Mouse (Mus musculus): Measurements from ENCODE around the gene Ier3. TPM values are rescaled to one million over a fixed set of nuclear protein-coding genes. Genes with fewer than 3 reads are reported as not detected.

The Ier3 gene
- polyA plus RNA-seq, 1 experiment, result 3.7 TPM

DNA sequence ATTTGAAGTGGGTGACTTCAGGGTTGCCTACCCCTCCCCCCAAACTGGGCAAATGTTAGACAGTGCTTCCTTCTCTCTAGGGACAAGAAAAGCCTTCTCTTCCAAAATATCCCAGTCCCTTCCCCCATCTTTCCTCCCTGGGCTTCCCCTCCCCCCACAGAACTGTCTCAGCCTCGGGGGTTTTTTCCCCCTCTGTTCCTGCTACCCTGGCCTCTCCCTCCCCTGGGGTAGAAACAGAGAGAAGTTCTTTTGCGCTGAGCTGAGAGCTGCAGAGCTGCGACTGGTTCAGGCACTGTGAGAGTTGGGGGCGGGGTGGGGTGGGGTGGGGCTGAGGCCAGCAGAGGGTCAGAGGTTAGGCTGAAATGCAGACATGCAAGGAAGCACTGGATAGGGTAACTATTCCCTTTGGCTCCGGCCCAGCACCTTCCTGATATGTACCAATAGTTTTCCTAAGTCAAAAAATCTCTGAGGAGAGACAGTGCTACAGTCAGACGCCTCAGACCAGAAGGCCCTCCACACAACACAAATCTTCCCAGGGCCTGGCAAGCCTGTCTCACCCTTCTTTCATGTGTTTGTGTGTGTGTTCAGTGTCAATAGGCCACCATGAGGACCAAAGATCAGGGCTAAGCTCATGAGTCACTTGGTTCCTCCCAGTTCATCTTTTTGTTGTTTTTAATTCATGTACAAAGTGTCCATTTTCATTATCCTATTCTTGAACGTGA lies 48.0 kb downstream of the Ier3 start:
- under 1% methylated on average over 7 of the region's 7 CpGs for WGBS
- Histone ChIP-seq H3K36me3 (ENCODE audit: control insufficient read depth, insufficient read depth, low read length) (peaks cover 16% of the 10 kb centered on the region), H3K4me3 (ENCODE audit: extremely low read depth, insufficient read depth, insufficient read length) (peak overlapping the region; percentile 97), H3K27me3 (ENCODE audit: control insufficient read depth, insufficient read depth, low read length) (no peaks in the 10 kb centered on the region), H3K4me1 (ENCODE audit: control insufficient read depth, insufficient read depth, insufficient read length) (peaks cover 13% of the 10 kb centered on the region; the same call in 1 of the 2 replicates), H3K27ac (ENCODE audit: insufficient read depth, low read length) (peak overlapping the region; percentile 96)
- TF ChIP-seq CTCF (IDR thresholded peaks at IDR 0.05; ENCODE audit: extremely low read depth, insufficient read depth, insufficient read length, insufficient replicate concordance), result no peak
- no peak for TF ChIP-seq POLR2A (IDR thresholded peaks at IDR 0.05; ENCODE audit: low read depth, low read length)
- no peak for DNase-seq (ENCODE audit: low read depth in 1 of 2, low spot score in 2 of 2)

DNA sequence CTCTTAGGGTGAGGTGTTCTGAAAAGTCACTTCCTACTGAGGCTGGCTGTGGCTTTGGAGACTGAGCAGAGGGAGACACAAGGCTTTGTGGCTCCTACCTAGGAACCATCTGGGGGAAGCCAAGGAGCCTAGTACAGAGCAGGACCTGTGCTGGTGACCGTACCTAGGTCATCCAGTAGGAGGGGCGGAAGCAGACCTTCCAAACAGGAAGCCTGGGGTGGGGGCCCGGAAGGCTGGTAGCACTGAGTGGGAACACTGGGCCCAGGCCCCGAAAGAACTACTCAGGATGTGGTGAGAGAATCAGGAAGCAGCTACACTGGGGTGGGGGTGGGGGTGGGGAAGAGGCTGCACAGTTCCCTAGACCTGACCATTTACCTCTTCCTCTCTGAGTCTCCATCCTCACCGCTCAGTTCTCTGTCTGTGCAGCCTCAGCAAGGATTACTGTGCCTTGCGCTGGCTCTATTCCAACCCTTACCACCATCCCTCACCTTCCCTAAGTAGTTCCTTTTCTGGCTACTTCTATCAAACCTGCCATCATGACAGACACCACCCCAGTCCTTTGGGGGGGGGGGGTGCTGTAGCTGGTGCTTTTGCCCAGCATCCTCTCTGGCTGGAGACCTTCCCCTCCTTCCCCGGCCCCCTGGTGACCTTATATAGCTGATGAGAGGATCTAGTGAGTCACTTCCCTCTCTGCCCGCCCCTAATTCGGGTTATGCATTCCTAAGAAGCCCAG lies 48.8 kb downstream of the Ier3 start:
- Histone ChIP-seq H3K36me3 (ENCODE audit: control insufficient read depth, insufficient read depth, low read length) (peaks cover 25% of the 10 kb centered on the region), H3K27me3 (ENCODE audit: control insufficient read depth, insufficient read depth, low read length) (no peaks in the 10 kb centered on the region), H3K27ac (ENCODE audit: insufficient read depth, low read length) (peak overlapping the region; percentile 96), H3K4me1 (ENCODE audit: control insufficient read depth, insufficient read depth, insufficient read length) (peaks cover 13% of the 10 kb centered on the region; the same call in 1 of the 2 replicates), H3K4me3 (ENCODE audit: extremely low read depth, insufficient read depth, insufficient read length) (peak overlapping the region; percentile 97)
- TF ChIP-seq CTCF (IDR thresholded peaks at IDR 0.05; ENCODE audit: extremely low read depth, insufficient read depth, insufficient read length, insufficient replicate concordance) (no peak), POLR2A (IDR thresholded peaks at IDR 0.05; ENCODE audit: low read depth, low read length) (no peak; the same call in 1 of the 2 replicates)
- DNase-seq (ENCODE audit: low read depth in 1 of 2, low spot score in 2 of 2), result peak; percentile 48 to 83
- 1% methylated on average over 9 of the region's 9 CpGs for WGBS

DNA sequence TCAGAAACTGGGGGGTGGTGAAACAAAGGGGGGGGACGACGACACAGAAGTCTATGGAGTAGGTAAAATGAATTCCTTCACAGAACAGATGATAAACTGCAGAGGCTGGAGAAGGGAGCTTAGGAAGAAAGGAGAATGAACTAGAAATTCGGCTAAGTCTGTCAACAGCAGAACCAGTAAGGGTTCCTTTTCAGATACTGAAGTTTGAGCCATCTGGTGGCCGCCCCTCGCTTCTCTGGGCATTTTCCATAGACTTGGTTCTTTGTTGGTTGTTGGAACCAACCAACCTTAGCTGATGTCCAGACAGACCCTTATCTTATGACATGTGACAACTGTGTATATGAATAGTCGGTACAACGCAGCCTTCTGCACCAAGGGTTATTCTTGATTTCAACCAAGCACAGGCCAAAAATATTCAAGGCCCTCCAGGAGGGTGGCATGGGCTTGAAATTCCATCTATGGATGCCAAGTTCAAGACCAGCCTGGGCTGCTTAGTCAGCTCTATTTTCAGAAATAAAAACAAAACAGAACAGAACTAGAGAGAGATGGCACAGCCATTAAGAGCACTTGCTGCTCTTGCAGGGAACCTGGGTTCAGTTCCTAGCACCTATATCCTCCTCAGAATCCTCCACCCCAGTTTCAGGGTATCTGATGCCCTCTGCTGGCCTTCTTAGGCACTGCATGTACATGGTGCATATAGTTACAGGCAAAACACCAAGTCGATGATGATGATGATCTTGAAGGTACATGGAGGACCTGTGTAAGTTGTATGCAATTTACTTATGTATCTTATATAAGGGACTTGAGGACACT lies 49.6 kb downstream of the Ier3 start:
- H3K36me3 ChIP-seq (ENCODE audit: control insufficient read depth, insufficient read depth, low read length), result peaks cover 28% of the 10 kb centered on the region
- DNase-seq (ENCODE audit: low read depth in 1 of 2, low spot score in 2 of 2), result no peak
- H3K4me1 ChIP-seq (ENCODE audit: control insufficient read depth, insufficient read depth, insufficient read length), result peaks cover 13% of the 10 kb centered on the region; the same call in 1 of the 2 replicates
- peak overlapping the region; percentile 97; the same call in 1 of the 2 replicates for H3K4me3 ChIP-seq (ENCODE audit: extremely low read depth, insufficient read depth, insufficient read length)
- TF ChIP-seq POLR2A (IDR thresholded peaks at IDR 0.05; ENCODE audit: low read depth, low read length) (no peak), CTCF (IDR thresholded peaks at IDR 0.05; ENCODE audit: extremely low read depth, insufficient read depth, insufficient read length, insufficient replicate concordance) (peak; percentile 28; the same call in 1 of the 2 replicates)
- no peaks in the 10 kb centered on the region for H3K27me3 ChIP-seq (ENCODE audit: control insufficient read depth, insufficient read depth, low read length)
- H3K27ac ChIP-seq (ENCODE audit: insufficient read depth, low read length), result peak overlapping the region; percentile 96
- 29% methylated on average over 8 of the region's 8 CpGs for WGBS

Other genes with a start within 250 kb of the Ier3 start
- gene Sfta2, start 220.1 kb upstream of the Ier3 start, polyA plus RNA-seq (2012; rRNA removed), result not detected in 2 replicates
- not detected in 2 replicates for gene Gm9573, start 195.0 kb upstream of the Ier3 start, polyA plus RNA-seq (2012; rRNA removed)
- not detected in 2 replicates for gene Mucl3, start 178.0 kb upstream of the Ier3 start, polyA plus RNA-seq (2012; rRNA removed)
- 28.9 and 37.3 TPM in 2 replicates for gene Vars2, start 154.1 kb upstream of the Ier3 start, polyA plus RNA-seq (2012; rRNA removed)
- gene Gtf2h4, start 147.9 kb upstream of the Ier3 start, polyA plus RNA-seq (2012; rRNA removed), result 21.7 and 23.5 TPM in 2 replicates
- gene Ddr1, start 117.1 kb upstream of the Ier3 start, polyA plus RNA-seq (2012; rRNA removed), result 27.0 and 38.7 TPM in 2 replicates
- gene Flot1, start 1.5 kb downstream of the Ier3 start, polyA plus RNA-seq (2012; rRNA removed), result 29.9 and 35.8 TPM in 2 replicates
- gene Tubb5, start 16.6 kb downstream of the Ier3 start, polyA plus RNA-seq (2012; rRNA removed), result 305 and 404 TPM in 2 replicates
- 10.8 and 11.6 TPM in 2 replicates for gene Mdc1, start 19.8 kb downstream of the Ier3 start, polyA plus RNA-seq (2012; rRNA removed)
- gene Nrm, start 39.6 kb downstream of the Ier3 start, polyA plus RNA-seq (2012; rRNA removed), result 58.5 and 84.2 TPM in 2 replicates
- gene Ppp1r18, start 43.9 kb downstream of the Ier3 start, polyA plus RNA-seq (2012; rRNA removed), result 144 and 155 TPM in 2 replicates
- gene Dhx16, start 58.1 kb downstream of the Ier3 start, polyA plus RNA-seq (2012; rRNA removed), result 79.1 and 85.7 TPM in 2 replicates
- gene 2310061I04Rik, start 75.7 kb downstream of the Ier3 start, polyA plus RNA-seq (2012; rRNA removed), result 35.4 and 39.9 TPM in 2 replicates
- gene Atat1, start 88.4 kb downstream of the Ier3 start, polyA plus RNA-seq (2012; rRNA removed), result 24.3 and 34.8 TPM in 2 replicates
- 39.5 and 45.1 TPM in 2 replicates for gene Mrps18b, start 94.7 kb downstream of the Ier3 start, polyA plus RNA-seq (2012; rRNA removed)
- gene Ppp1r10, start 94.8 kb downstream of the Ier3 start, polyA plus RNA-seq (2012; rRNA removed), result 26.1 and 27.1 TPM in 2 replicates
- 65.1 and 79.6 TPM in 2 replicates for gene Abcf1, start 148.1 kb downstream of the Ier3 start, polyA plus RNA-seq (2012; rRNA removed)
- gene Gnl1, start 158.2 kb downstream of the Ier3 start, polyA plus RNA-seq (2012; rRNA removed), result 28.9 and 33.9 TPM in 2 replicates
- 19.3 and 24.3 TPM in 2 replicates for gene Prr3, start 158.6 kb downstream of the Ier3 start, polyA plus RNA-seq (2012; rRNA removed)
- 19.1 and 19.2 TPM in 2 replicates for gene H2-T24, start 198.9 kb downstream of the Ier3 start, polyA plus RNA-seq (2012; rRNA removed)
- gene H2-T23, start 211.2 kb downstream of the Ier3 start, polyA plus RNA-seq (2012; rRNA removed), result 344 and 382 TPM in 2 replicates
- 60.3 and 61.9 TPM in 2 replicates for gene H2-T22, start 221.1 kb downstream of the Ier3 start, polyA plus RNA-seq (2012; rRNA removed)
- 0.08 and 0.22 TPM in 2 replicates for gene Gm6034, start 221.3 kb downstream of the Ier3 start, polyA plus RNA-seq (2012; rRNA removed)
- gene Gm11127, start 236.7 kb downstream of the Ier3 start, polyA plus RNA-seq (2012; rRNA removed), result 0.08 and 0.19 TPM in 2 replicates

Measured in spleen, adult 2 months (tissue).